Mouse (Mus musculus) MEL (cell line): ENCODE data around the gene Fam114a1. TPM values are rescaled to one million over a fixed set of nuclear protein-coding genes. Genes with fewer than 3 reads are reported as not detected.

Experiments
- DNase-seq: peaks from one replicate; pipeline ENCODE4 v3.0.0; 2011; ENCODE audit warnings: low read depth, low spot score
- H3K27ac ChIP-seq: 2 replicates; pipeline ENCODE4 v1.5.1; 2012; ENCODE audit warnings: low read depth, mild to moderate bottlenecking, control low read depth, low read length, moderate library complexity; ENCODE audit not compliant: control insufficient read depth
- H3K27me3 ChIP-seq, 2 experiments: fragments of 150-350 bp in 1 of 2; sonication (generic) in 1 of 2; 2 replicates each; pipeline ENCODE4 v1.6.1; 2012; ENCODE audit warnings: low read length in 2 of 2, mild to moderate bottlenecking in 2 of 2, improper control_type of control experiment in 1 of 2, moderate library complexity in 1 of 2; ENCODE audit not compliant: insufficient read depth in 2 of 2, control insufficient read depth in 1 of 2
- H3K36me3 ChIP-seq, 2 experiments: 2 replicates each; pipeline ENCODE4 v1.6.1; 2012 to 2014; ENCODE audit warnings: low read length in 2 of 2, improper control_type of control experiment in 1 of 2, inconsistent platforms in 1 of 2, mild to moderate bottlenecking in 1 of 2; ENCODE audit not compliant: insufficient read depth in 2 of 2, control insufficient read depth in 1 of 2
- H3K4me1 ChIP-seq, 2 experiments: fragments of 150-350 bp in 1 of 2; sonication (generic) in 1 of 2; 2 replicates each; pipeline ENCODE4 v1.6.1; 2012; ENCODE audit warnings: low read length in 2 of 2, improper control_type of control experiment in 1 of 2, mild to moderate bottlenecking in 1 of 2; ENCODE audit not compliant: insufficient read depth in 2 of 2, control insufficient read depth in 1 of 2
- H3K4me3 ChIP-seq, 2 experiments: fragments of 150-350 bp in 1 of 2; sonication (generic) in 1 of 2; 2 replicates each; pipeline ENCODE4 v1.5.1; 2012; ENCODE audit warnings: low read depth in 2 of 2, low read length in 2 of 2, mild to moderate bottlenecking in 2 of 2, moderate library complexity in 2 of 2, control low read depth in 1 of 2, improper control_type of control experiment in 1 of 2; ENCODE audit not compliant: control insufficient read depth in 1 of 2, insufficient read depth in 1 of 2
- H3K79me2 ChIP-seq: 2 replicates; pipeline ENCODE4 v1.6.1; 2012; ENCODE audit warnings: mild to moderate bottlenecking, low read length, moderate library complexity; ENCODE audit not compliant: control insufficient read depth, poor library complexity, insufficient read depth
- H3K9ac ChIP-seq: 2 replicates; pipeline ENCODE4 v1.6.1; 2012; ENCODE audit warnings: low read depth, mild to moderate bottlenecking, control low read depth, low read length, moderate library complexity; ENCODE audit not compliant: control insufficient read depth, poor library complexity, severe bottlenecking
- H3K9me3 ChIP-seq: fragments of 150-350 bp; sonication (generic); replicated peaks from 2 replicates; pipeline ENCODE4 v1.6.1; 2012; ENCODE audit warnings: mild to moderate bottlenecking, low read length, improper control_type of control experiment, moderate library complexity; ENCODE audit not compliant: insufficient read depth
- CHD2 ChIP-seq: IDR thresholded peaks from 2 replicates; pipeline ENCODE4 v1.6.1; 2011; ENCODE audit warnings: low read length, improper control_type of control experiment
- CTCF ChIP-seq, 3 experiments: IDR thresholded peaks in 2 of 3; conservative IDR thresholded peaks in 1 of 3; 2 replicates each; pipeline ENCODE4 v1.5.1; 2011 to 2012; ENCODE audit warnings: low read length in 3 of 3, low read depth in 2 of 3, mild to moderate bottlenecking in 2 of 3, improper control_type of control experiment in 1 of 3, inconsistent platforms in 1 of 3, mixed read lengths in 1 of 3, moderate library complexity in 1 of 3; ENCODE audit not compliant: control insufficient read depth in 1 of 3, insufficient read depth in 1 of 3, poor library complexity in 1 of 3, severe bottlenecking in 1 of 3
- E2F4 ChIP-seq: IDR thresholded peaks from 2 replicates; pipeline ENCODE4 v1.6.1; 2011; ENCODE audit warnings: low read depth, low read length, improper control_type of control experiment, borderline replicate concordance
- EP300 ChIP-seq, 2 experiments: IDR thresholded peaks; 2 replicates each; pipeline ENCODE4 v1.6.1; 2011; ENCODE audit warnings: improper control_type of control experiment in 2 of 2, low read length in 2 of 2, low read depth in 1 of 2, mild to moderate bottlenecking in 1 of 2
- ETS1 ChIP-seq: IDR thresholded peaks from 2 replicates; pipeline ENCODE4 v1.6.1; 2012; ENCODE audit warnings: low read depth, mild to moderate bottlenecking, inconsistent platforms, low read length, improper control_type of control experiment, moderate library complexity
- GABPA ChIP-seq: IDR thresholded peaks from 2 replicates; pipeline ENCODE4 v1.6.1; 2012; ENCODE audit warnings: low read depth, mild to moderate bottlenecking, inconsistent platforms, low read length, improper control_type of control experiment, moderate library complexity
- JUND ChIP-seq: IDR thresholded peaks from 2 replicates; pipeline ENCODE4 v1.6.1; 2011; ENCODE audit warnings: low read depth, mild to moderate bottlenecking, improper control_type of control experiment, low read length
- KAT2A ChIP-seq: conservative IDR thresholded peaks from 2 replicates; pipeline ENCODE4 v1.6.1; 2012; ENCODE audit warnings: low read depth, low read length, improper control_type of control experiment, inconsistent platforms
- MAX ChIP-seq: IDR thresholded peaks from 2 replicates; pipeline ENCODE4 v1.6.1; 2011; ENCODE audit warnings: low read length, improper control_type of control experiment
- MEF2A ChIP-seq: IDR thresholded peaks from 2 replicates; pipeline ENCODE4 v1.6.1; 2014; ENCODE audit warnings: low read depth, mild to moderate bottlenecking, inconsistent platforms, low read length, improper control_type of control experiment; ENCODE audit not compliant: poor library complexity, insufficient replicate concordance, severe bottlenecking; ENCODE audit errors: extremely low read depth
- MYB ChIP-seq: IDR thresholded peaks from 2 replicates; pipeline ENCODE4 v1.6.1; 2011; ENCODE audit warnings: mild to moderate bottlenecking, low read depth, low read length, improper control_type of control experiment
- NRF1 ChIP-seq: IDR thresholded peaks from 2 replicates; pipeline ENCODE4 v1.6.1; 2014; ENCODE audit warnings: low read depth, mild to moderate bottlenecking, inconsistent platforms, low read length, improper control_type of control experiment, moderate library complexity; ENCODE audit not compliant: poor library complexity, insufficient read depth, severe bottlenecking
- POLR2AphosphoS5 ChIP-seq: IDR thresholded peaks from 2 replicates; pipeline ENCODE4 v1.6.1; 2012; ENCODE audit warnings: low read depth, borderline replicate concordance, mild to moderate bottlenecking, inconsistent platforms, low read length, moderate library complexity, mixed read lengths
- SIN3A ChIP-seq: IDR thresholded peaks from 2 replicates; pipeline ENCODE4 v1.6.1; 2012; ENCODE audit warnings: low read length, improper control_type of control experiment, inconsistent platforms
- TAL1 ChIP-seq: IDR thresholded peaks from 2 replicates; pipeline ENCODE4 v1.6.1; 2012; ENCODE audit warnings: mild to moderate bottlenecking, inconsistent platforms, low read length, moderate library complexity, mixed read lengths
- TBP ChIP-seq: IDR thresholded peaks from 2 replicates; pipeline ENCODE4 v1.8.0; 2011; ENCODE audit warnings: low read depth, low read length, improper control_type of control experiment
- TCF12 ChIP-seq: IDR thresholded peaks from 2 replicates; pipeline ENCODE4 v1.6.1; 2014; ENCODE audit warnings: low read depth, mild to moderate bottlenecking, inconsistent platforms, low read length, improper control_type of control experiment, moderate library complexity
- UBTF ChIP-seq: IDR thresholded peaks from 2 replicates; pipeline ENCODE4 v1.6.1; 2012; ENCODE audit warnings: low read depth, mild to moderate bottlenecking, inconsistent platforms, low read length, improper control_type of control experiment, moderate library complexity, borderline replicate concordance; ENCODE audit not compliant: insufficient read depth
- ZKSCAN1 ChIP-seq: IDR thresholded peaks from 2 replicates; pipeline ENCODE4 v1.6.1; 2012; ENCODE audit warnings: low read depth, mild to moderate bottlenecking, inconsistent platforms, low read length, improper control_type of control experiment, moderate library complexity
- ZNF384 ChIP-seq: IDR thresholded peaks from 2 replicates; pipeline ENCODE4 v1.6.1; 2012; ENCODE audit warnings: low read depth, mild to moderate bottlenecking, inconsistent platforms, low read length, improper control_type of control experiment
- polyA plus RNA-seq, 2 experiments: library from polyadenylated mRNA; stranded (reverse) in 1 of 2; unstranded in 1 of 2; fragments of >175 nt in 1 of 2; fragments of >200 nt in 1 of 2; gene quantifications; 2 replicates each; pipeline versions ENCODE4 v1.2.1 to v1.2.4; 2012; ENCODE audit warnings: low replicate concordance in 2 of 2, low read depth in 1 of 2; ENCODE audit not compliant: insufficient read length in 2 of 2, insufficient read depth in 1 of 2, missing spikeins in 1 of 2
- total RNA-seq: library from RNA; depleted of rRNA; stranded (reverse); fragments of 300-350 nt; gene quantifications from 2 replicates; pipeline ENCODE4 v1.2.3, GENCODE M21; 2012

Gene Fam114a1
- total and polyA plus RNA-seq, 3 experiments, result 0.08 TPM; not detected in 2

DNA sequence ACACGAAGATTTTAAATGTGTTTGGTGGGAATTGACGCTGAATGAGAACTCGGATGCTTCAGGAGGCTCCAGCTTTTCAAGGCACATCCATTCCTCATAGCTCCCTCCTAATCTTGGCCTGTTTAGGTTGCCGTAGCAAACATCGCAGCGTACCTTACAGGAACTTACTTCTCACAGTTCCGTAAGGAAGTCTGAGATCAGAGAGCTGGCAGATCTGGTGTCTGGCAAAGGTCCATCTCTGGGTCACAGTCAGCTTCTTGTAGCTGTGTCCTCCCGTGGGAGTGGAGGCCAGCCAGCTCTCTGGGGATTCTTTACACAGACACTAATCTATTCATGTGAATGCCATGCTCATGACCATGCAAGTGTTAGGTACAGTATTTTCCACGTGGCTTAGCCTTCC is 56.9 kb downstream of the Fam114a1 start:
- no peak overlapping the region for H3K27ac ChIP-seq
- H3K79me2 ChIP-seq, result no peaks in the 10 kb centered on the region
- no peak overlapping the region for H3K9ac ChIP-seq
- DNase-seq, result no peak
- H3K4me1 ChIP-seq, result no peaks in the 10 kb centered on the region
- no peaks in the 10 kb centered on the region for H3K36me3 ChIP-seq
- no peaks in the 10 kb centered on the region; a peak in 2 of 4 replicates for H3K27me3 ChIP-seq
- H3K4me3 ChIP-seq, result no peak overlapping the region
- no peak for TF ChIP-seq EP300 (IDR thresholded peaks at IDR 0.05; ENCODE audit: low read depth in 1 of 2, low read length in 2 of 2)
- no peak for TF ChIP-seq ZNF384
- no peak for TF ChIP-seq TCF12
- H3K9me3 ChIP-seq, result no peaks in the 10 kb centered on the region

DNA sequence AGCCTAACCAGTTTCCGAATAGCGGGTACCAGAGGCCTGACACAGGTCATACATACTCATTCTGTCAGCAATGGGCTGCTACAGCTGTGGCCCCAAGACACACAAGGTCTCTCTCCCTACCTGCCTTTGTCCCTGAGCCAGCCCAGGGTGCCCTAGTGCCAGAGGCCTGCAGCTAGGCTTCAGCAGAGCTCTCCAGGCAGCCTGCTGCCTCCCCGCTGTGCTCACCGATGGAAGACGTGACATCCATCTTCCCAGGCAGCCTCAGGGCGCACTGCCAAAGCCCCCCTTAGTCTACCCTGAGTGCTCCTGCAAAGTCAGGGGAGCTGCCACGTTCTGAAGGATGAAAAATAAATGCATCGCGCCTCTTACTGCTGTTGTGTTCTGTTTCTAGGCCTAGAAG is 58.1 kb downstream of the Fam114a1 start:
- no peaks in the 10 kb centered on the region for H3K9me3 ChIP-seq
- H3K79me2 ChIP-seq, result no peaks in the 10 kb centered on the region
- no peak overlapping the region for H3K9ac ChIP-seq
- H3K27ac ChIP-seq, result no peak overlapping the region
- no peak overlapping the region for H3K4me3 ChIP-seq
- H3K36me3 ChIP-seq, result no peaks in the 10 kb centered on the region
- TF ChIP-seq MAX (no peak), GABPA (no peak), POLR2AphosphoS5 (no peak), KAT2A (no peak), UBTF (no peak), CHD2 (no peak), MYB (no peak), ETS1 (no peak), ZKSCAN1 (no peak), SIN3A (no peak), NRF1 (no peak), MEF2A (no peak), E2F4 (no peak)
- no peaks in the 10 kb centered on the region for H3K4me1 ChIP-seq
- no peaks in the 10 kb centered on the region; a peak in 1 of 4 replicates for H3K27me3 ChIP-seq
- DNase-seq, result no peak

DNA sequence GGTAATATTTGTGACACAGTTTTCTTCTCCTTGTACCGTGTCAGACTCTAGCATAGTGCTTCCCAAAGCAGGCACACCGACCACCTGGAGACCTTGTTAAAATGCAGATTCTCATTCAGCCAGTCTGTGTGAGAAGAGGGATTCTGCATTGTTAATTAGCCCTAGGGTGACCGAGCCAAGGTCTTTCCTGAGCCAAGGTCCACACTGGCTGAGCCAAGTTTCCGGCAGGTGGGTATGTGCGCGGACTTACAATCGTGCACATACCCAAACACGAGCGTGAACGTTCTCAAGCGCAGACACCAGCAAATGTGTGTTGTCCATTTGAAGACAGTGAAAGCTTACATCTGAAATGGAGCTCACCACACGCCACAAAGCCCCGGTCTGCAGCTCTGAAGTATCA is 66.7 kb downstream of the Fam114a1 start:
- Histone ChIP-seq H3K9ac (no peak overlapping the region), H3K4me1 (no peaks in the 10 kb centered on the region), H3K9me3 (no peaks in the 10 kb centered on the region), H3K79me2 (no peaks in the 10 kb centered on the region), H3K27ac (no peak overlapping the region), H3K27me3 (no peaks in the 10 kb centered on the region), H3K36me3 (no peaks in the 10 kb centered on the region), H3K4me3 (no peak overlapping the region)
- TF ChIP-seq TBP (no peak), NRF1 (no peak), TAL1 (no peak), CTCF (IDR thresholded peaks at IDR 0.05 in 2 of 3, conservative IDR thresholded peaks at IDR 0.05 in 1 of 3; ENCODE audit: control insufficient read depth in 1 of 3, insufficient read depth in 1 of 3, low read depth in 2 of 3, low read length in 3 of 3, poor library complexity in 1 of 3, severe bottlenecking in 1 of 3) (no peak), MAX (no peak), JUND (no peak)
- no peak for DNase-seq
